Mouse (Mus musculus): ENCODE data around the gene Pitpnc1. TPM values are rescaled to one million over a fixed set of nuclear protein-coding genes. Genes with fewer than 3 reads are reported as not detected.

Gene Pitpnc1
- total RNA-seq, 1 experiment from 2014 or later, result 39.9 TPM

- no peak for ATAC-seq (replicated peaks in 1 of 2; ENCODE audit: insufficient read depth in 1 of 2, low FRiP score in 2 of 2, low TSS enrichment in 1 of 2, low read depth in 1 of 2, poor library complexity in 2 of 2, severe bottlenecking in 2 of 2)
Observed at GRCm38 (mm10) chr11:107252026-107252425, 218.5 kb downstream of the Pitpnc1 start.

GRCm38 (mm10) chr11:107251460-107251859, 219.0 kb downstream of the Pitpnc1 start:
- no peak for ATAC-seq (replicated peaks in 1 of 2; ENCODE audit: insufficient read depth in 1 of 2, low FRiP score in 2 of 2, low TSS enrichment in 1 of 2, low read depth in 1 of 2, poor library complexity in 2 of 2, severe bottlenecking in 2 of 2)

- no peak for ATAC-seq (replicated peaks in 1 of 2; ENCODE audit: insufficient read depth in 1 of 2, low FRiP score in 2 of 2, low TSS enrichment in 1 of 2, low read depth in 1 of 2, poor library complexity in 2 of 2, severe bottlenecking in 2 of 2)
Observed at GRCm38 (mm10) chr11:107250882-107251281, 219.6 kb downstream of the Pitpnc1 start.

- no peak for ATAC-seq (replicated peaks in 1 of 2; ENCODE audit: insufficient read depth in 1 of 2, low FRiP score in 2 of 2, low TSS enrichment in 1 of 2, low read depth in 1 of 2, poor library complexity in 2 of 2, severe bottlenecking in 2 of 2)
Observed at GRCm38 (mm10) chr11:107248753-107249152, 221.7 kb downstream of the Pitpnc1 start.

GRCm38 (mm10) chr11:107245657-107246056, 224.8 kb downstream of the Pitpnc1 start:
- ATAC-seq (replicated peaks in 1 of 2; ENCODE audit: insufficient read depth in 1 of 2, low FRiP score in 2 of 2, low TSS enrichment in 1 of 2, low read depth in 1 of 2, poor library complexity in 2 of 2, severe bottlenecking in 2 of 2), result no peak

- ATAC-seq (replicated peaks in 1 of 2; ENCODE audit: insufficient read depth in 1 of 2, low FRiP score in 2 of 2, low TSS enrichment in 1 of 2, low read depth in 1 of 2, poor library complexity in 2 of 2, severe bottlenecking in 2 of 2), result no peak
Observed at GRCm38 (mm10) chr11:107243126-107243525, 227.4 kb downstream of the Pitpnc1 start.

GRCm38 (mm10) chr11:107241678-107242077, 228.8 kb downstream of the Pitpnc1 start:
- ATAC-seq (replicated peaks in 1 of 2; ENCODE audit: insufficient read depth in 1 of 2, low FRiP score in 2 of 2, low TSS enrichment in 1 of 2, low read depth in 1 of 2, poor library complexity in 2 of 2, severe bottlenecking in 2 of 2), result peak in 1 of 2 experiments; percentile 48; a peak in 1 of 4 replicates

- no peak for ATAC-seq (replicated peaks in 1 of 2; ENCODE audit: insufficient read depth in 1 of 2, low FRiP score in 2 of 2, low TSS enrichment in 1 of 2, low read depth in 1 of 2, poor library complexity in 2 of 2, severe bottlenecking in 2 of 2)
Observed at GRCm38 (mm10) chr11:107238506-107238905, 232.0 kb downstream of the Pitpnc1 start.

GRCm38 (mm10) chr11:107237532-107237931, 233.0 kb downstream of the Pitpnc1 start:
- ATAC-seq (replicated peaks in 1 of 2; ENCODE audit: insufficient read depth in 1 of 2, low FRiP score in 2 of 2, low TSS enrichment in 1 of 2, low read depth in 1 of 2, poor library complexity in 2 of 2, severe bottlenecking in 2 of 2), result no peak

GRCm38 (mm10) chr11:107233252-107233890, 237.1 kb downstream of the Pitpnc1 start:
- no peak for ATAC-seq (replicated peaks in 1 of 2; ENCODE audit: insufficient read depth in 1 of 2, low FRiP score in 2 of 2, low TSS enrichment in 1 of 2, low read depth in 1 of 2, poor library complexity in 2 of 2, severe bottlenecking in 2 of 2)

- ATAC-seq (replicated peaks in 1 of 2; ENCODE audit: insufficient read depth in 1 of 2, low FRiP score in 2 of 2, low TSS enrichment in 1 of 2, low read depth in 1 of 2, poor library complexity in 2 of 2, severe bottlenecking in 2 of 2), result no peak
Observed at GRCm38 (mm10) chr11:107230128-107230527, 240.4 kb downstream of the Pitpnc1 start.

- no peak for ATAC-seq (replicated peaks in 1 of 2; ENCODE audit: insufficient read depth in 1 of 2, low FRiP score in 2 of 2, low TSS enrichment in 1 of 2, low read depth in 1 of 2, poor library complexity in 2 of 2, severe bottlenecking in 2 of 2)
Observed at GRCm38 (mm10) chr11:107226431-107226830, 244.1 kb downstream of the Pitpnc1 start.

- ATAC-seq (replicated peaks in 1 of 2; ENCODE audit: insufficient read depth in 1 of 2, low FRiP score in 2 of 2, low TSS enrichment in 1 of 2, low read depth in 1 of 2, poor library complexity in 2 of 2, severe bottlenecking in 2 of 2), result no peak
Observed at GRCm38 (mm10) chr11:107226013-107226412, 244.5 kb downstream of the Pitpnc1 start.

GRCm38 (mm10) chr11:107225301-107225700, 245.2 kb downstream of the Pitpnc1 start:
- no peak for ATAC-seq (replicated peaks in 1 of 2; ENCODE audit: insufficient read depth in 1 of 2, low FRiP score in 2 of 2, low TSS enrichment in 1 of 2, low read depth in 1 of 2, poor library complexity in 2 of 2, severe bottlenecking in 2 of 2)

- no peak for ATAC-seq (replicated peaks in 1 of 2; ENCODE audit: insufficient read depth in 1 of 2, low FRiP score in 2 of 2, low TSS enrichment in 1 of 2, low read depth in 1 of 2, poor library complexity in 2 of 2, severe bottlenecking in 2 of 2)
Observed at GRCm38 (mm10) chr11:107223667-107224214, 246.8 kb downstream of the Pitpnc1 start.

- ATAC-seq (replicated peaks in 1 of 2; ENCODE audit: insufficient read depth in 1 of 2, low FRiP score in 2 of 2, low TSS enrichment in 1 of 2, low read depth in 1 of 2, poor library complexity in 2 of 2, severe bottlenecking in 2 of 2), result no peak
Observed at GRCm38 (mm10) chr11:107223169-107223561, 247.3 kb downstream of the Pitpnc1 start.

GRCm38 (mm10) chr11:107222531-107223168, 247.8 kb downstream of the Pitpnc1 start:
- ATAC-seq (replicated peaks in 1 of 2; ENCODE audit: insufficient read depth in 1 of 2, low FRiP score in 2 of 2, low TSS enrichment in 1 of 2, low read depth in 1 of 2, poor library complexity in 2 of 2, severe bottlenecking in 2 of 2), result no peak

GRCm38 (mm10) chr11:107215111-107215510, 255.4 kb downstream of the Pitpnc1 start:
- ATAC-seq (replicated peaks in 1 of 2; ENCODE audit: insufficient read depth in 1 of 2, low FRiP score in 2 of 2, low TSS enrichment in 1 of 2, low read depth in 1 of 2, poor library complexity in 2 of 2, severe bottlenecking in 2 of 2), result no peak

- no peak for ATAC-seq (replicated peaks in 1 of 2; ENCODE audit: insufficient read depth in 1 of 2, low FRiP score in 2 of 2, low TSS enrichment in 1 of 2, low read depth in 1 of 2, poor library complexity in 2 of 2, severe bottlenecking in 2 of 2)
Observed at GRCm38 (mm10) chr11:107213745-107214144, 256.8 kb downstream of the Pitpnc1 start.
